Mouse (Mus musculus) megakaryocyte, embryonic 14.5 days (primary cell): ENCODE measurements around the gene Npas4.

ENCODE experiments used
- FLI1 ChIP-seq: IDR thresholded peaks from 2 replicates; pipeline ENCODE4 v1.6.1; 2012; ENCODE audit warnings: low read length, inconsistent platforms, mixed read lengths
- GATA1 ChIP-seq: IDR thresholded peaks from 3 replicates; pipeline ENCODE4 v1.6.1; 2012; ENCODE audit warnings: mixed read lengths, low read length, inconsistent platforms, borderline replicate concordance

DNA sequence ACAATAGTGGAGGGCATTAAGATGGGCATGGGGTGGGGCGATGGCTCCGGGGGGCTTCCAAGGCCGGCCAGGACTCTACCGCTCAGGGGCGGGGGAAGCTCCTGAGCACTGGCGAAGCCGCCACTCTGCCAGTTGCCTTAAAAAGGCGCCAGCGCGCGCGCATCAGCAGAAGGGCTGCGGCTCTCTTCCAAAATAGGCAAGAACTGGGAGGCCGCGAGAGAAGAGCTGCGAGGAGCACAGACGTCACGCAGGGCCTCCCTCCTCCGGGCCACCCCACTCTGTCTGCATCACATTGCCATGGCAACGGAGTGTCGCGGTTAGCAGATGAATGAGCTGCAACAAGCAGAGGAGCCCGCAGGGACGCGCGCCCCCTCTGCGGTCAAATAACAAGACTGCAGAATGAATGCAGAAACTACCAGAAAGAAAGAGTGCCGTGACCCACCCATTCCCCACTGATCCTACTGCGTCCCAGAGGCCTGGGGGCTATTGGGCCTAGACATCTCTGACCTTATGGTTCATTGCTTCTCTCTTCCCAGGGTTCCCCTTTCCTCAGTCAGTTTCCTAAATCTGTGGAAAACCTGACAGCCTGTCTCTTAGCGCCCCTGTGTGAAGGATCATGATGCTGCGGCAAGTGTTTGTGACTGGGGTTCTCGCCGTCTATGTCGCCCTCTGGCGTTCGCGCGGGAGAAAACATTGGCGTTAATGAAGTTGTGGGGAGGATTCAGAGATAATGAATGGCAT, 11.7 kb upstream of the Npas4 start:
- TF ChIP-seq GATA1, result no peak
- TF ChIP-seq FLI1, result no peak
